29 mouse cellular contexts compared by ENCODE assay signal in genomic region chr4:34850156-34850555, GRCm38 (mm10). TPM values are rescaled to one million over a fixed set of nuclear protein-coding genes. Genes with fewer than 3 reads are reported as not detected.
A peak's percentile ranks its signal among the peaks of the same experiment; 100 is the strongest.
DNase-seq lines count a peak whose midpoint lies in the region; ATAC-seq and TF ChIP-seq lines count a peak whose summit lies in the region.
"Had no signal": no experiment of that assay in that cellular context is flagged by ENCODE, and none has a peak within 500 bp of the region (broad histone marks: within the 10 kb centered on the region; RNA-seq: fewer than 3 reads in every experiment).

No protein-coding gene starts in this region.

- no peak overlapping the region for H3K9ac ChIP-seq in kidney, embryonic 14.5 days (ENCODE audit: low read depth, low read length)
- H3K9ac ChIP-seq in liver, adult 2 months (ENCODE audit: low read depth, low read length), result no peak overlapping the region
- H3K9ac ChIP-seq: embryonic facial prominence, embryonic 12.5 days; forebrain, embryonic 13.5 days; forebrain, embryonic 15.5 days; forebrain, postnatal 0 days had no signal

- no peaks in the 10 kb centered on the region; the same call in 1 of the 2 replicates for H3K36me3 ChIP-seq in kidney, adult 2 months (ENCODE audit: control insufficient read depth, insufficient read depth, low read length)
- H3K36me3 ChIP-seq in kidney, embryonic 14.5 days (ENCODE audit: control insufficient read depth, insufficient read depth, low read length), result no peaks in the 10 kb centered on the region; the same call in 1 of the 2 replicates
- no peaks in the 10 kb centered on the region for H3K36me3 ChIP-seq in liver, adult 2 months (ENCODE audit: control insufficient read depth, insufficient read depth, low read length)

- no peaks in the 10 kb centered on the region for H3K27me3 ChIP-seq in kidney, adult 2 months (replicated peaks; ENCODE audit: control insufficient read depth, insufficient read depth, low read length)
- H3K27me3 ChIP-seq in kidney, embryonic 14.5 days (ENCODE audit: control insufficient read depth, insufficient read depth, low read length), result no peaks in the 10 kb centered on the region
- no peaks in the 10 kb centered on the region for H3K27me3 ChIP-seq in liver, adult 2 months (ENCODE audit: control insufficient read depth, insufficient read depth, low read length)
- H3K27me3 ChIP-seq: CH12.LX; embryonic facial prominence, embryonic 12.5 days; forebrain, embryonic 13.5 days; forebrain, embryonic 15.5 days; Patski had no signal

- H3K79me2 ChIP-seq in liver, adult 2 months (ENCODE audit: control insufficient read depth, insufficient read depth, low read length), result peaks cover 30% of the 10 kb centered on the region; the same call in 1 of the 2 replicates

- no peak overlapping the region for H3K27ac ChIP-seq in kidney, adult 2 months (ENCODE audit: insufficient read depth, low read depth, low read length)
- no peak overlapping the region for H3K27ac ChIP-seq in kidney, embryonic 14.5 days (ENCODE audit: low read depth, low read length)
- H3K27ac ChIP-seq in liver, adult 2 months (replicated peaks; ENCODE audit: insufficient read depth, low read depth, low read length), result no peak overlapping the region
- H3K27ac ChIP-seq: embryonic facial prominence, embryonic 10.5 days; embryonic facial prominence, embryonic 12.5 days; forebrain, embryonic 13.5 days; forebrain, embryonic 15.5 days had no signal

- ATAC-seq in kidney, embryonic 14.5 days (ENCODE audit: low FRiP score, low TSS enrichment), result no peak
- ATAC-seq in inflammation-experienced regulatory T-cells, adult 6 months, result no peak
- ATAC-seq: activated CD4-positive, CD25-positive, alpha-beta regulatory T cell, adult 4 months; CD4-positive, CD25-positive, alpha-beta regulatory T cell, adult 4 months; forebrain, embryonic 13.5 days; forebrain, embryonic 15.5 days; forebrain, postnatal 0 days; Patski had no signal

- no peak for TF ChIP-seq POLR2A in kidney, adult 2 months (IDR thresholded peaks at IDR 0.05; ENCODE audit: low read depth, low read length)
- TF ChIP-seq POLR2A in liver, adult 2 months (IDR thresholded peaks at IDR 0.05; ENCODE audit: extremely low read depth, insufficient read depth, low read length), result no peak

- 55% methylated on average over 2 of the region's 2 CpGs for WGBS in kidney, adult 2 months
- 74% methylated on average over 2 of the region's 2 CpGs for WGBS in kidney, embryonic 14.5 days
- 73% methylated on average over 2 of the region's 2 CpGs for WGBS in liver, adult 2 months

- TF ChIP-seq CTCF in kidney, adult 2 months (conservative IDR thresholded peaks at IDR 0.05; ENCODE audit: insufficient read depth, insufficient read length, low read depth, low read length), result no peak
- TF ChIP-seq CTCF in liver, adult 2 months (IDR thresholded peaks at IDR 0.05; ENCODE audit: low read depth, low read length), result no peak

- H3K4me3 ChIP-seq in kidney, adult 2 months (ENCODE audit: insufficient read depth, low read depth, low read length), result no peak overlapping the region
- H3K4me3 ChIP-seq in kidney, embryonic 14.5 days (ENCODE audit: low read length), result no peak overlapping the region
- H3K4me3 ChIP-seq in liver, adult 2 months (ENCODE audit: insufficient read depth, low read depth, low read length), result no peak overlapping the region
- H3K4me3 ChIP-seq: embryonic facial prominence, embryonic 10.5 days; embryonic facial prominence, embryonic 12.5 days; forebrain, embryonic 13.5 days; forebrain, embryonic 15.5 days had no signal

- H3K9me3 ChIP-seq in kidney, embryonic 14.5 days (ENCODE audit: control insufficient read depth, low read length), result no peaks in the 10 kb centered on the region
- H3K9me3 ChIP-seq: embryonic facial prominence, embryonic 12.5 days; forebrain, embryonic 13.5 days; forebrain, embryonic 15.5 days; G1E had no signal

- H3K4me2 ChIP-seq in kidney, embryonic 14.5 days (replicated peaks; ENCODE audit: low read depth, low read length), result no peak overlapping the region
- H3K4me2 ChIP-seq: embryonic facial prominence, embryonic 12.5 days; forebrain, embryonic 13.5 days; forebrain, embryonic 15.5 days had no signal

- H3K4me1 ChIP-seq in kidney, adult 2 months (ENCODE audit: control insufficient read depth, insufficient read depth, low read length), result no peaks in the 10 kb centered on the region
- no peaks in the 10 kb centered on the region for H3K4me1 ChIP-seq in kidney, embryonic 14.5 days (ENCODE audit: control insufficient read depth, insufficient read depth, low read length)
- H3K4me1 ChIP-seq in liver, adult 2 months (ENCODE audit: control insufficient read depth, insufficient read depth, low read length), result no peaks in the 10 kb centered on the region; the same call in 1 of the 2 replicates
- H3K4me1 ChIP-seq: embryonic facial prominence, embryonic 10.5 days; embryonic facial prominence, embryonic 12.5 days; forebrain, embryonic 13.5 days had no signal

- peak; percentile 47 for DNase-seq in kidney, adult 2 months
- peak; percentile 14 for DNase-seq in liver, adult 2 months (ENCODE audit: extremely low read depth, low read depth, low spot score)
- DNase-seq in liver (no peak), R1 (ENCODE audit: low read depth, low spot score) (peak; percentile 79)
- DNase-seq in urinary bladder, adult 2 months (ENCODE audit: low spot score), result no peak
- DNase-seq: adrenal gland, adult 8-10 months; adrenal gland, postnatal 14 days; adrenal gland, postnatal 36 days; B cell, adult 2 months; cerebellum, adult 11-12 months; cerebellum, adult 2 months; cerebellum, adult 9-10 months; cerebellum, postnatal 10 days; cerebellum, postnatal 25 days; forebrain, postnatal 0 days had no signal

RNA-seq across cellular contexts. Expression of gene Zfp292, which starts 32.6 kb away (rescaled TPM):
- 1.5 and 1.9 TPM in 2 replicates for polyA plus RNA-seq in kidney, adult 2 months (2012; rRNA removed)
- 19.5 and 26.8 TPM in 2 replicates for polyA plus RNA-seq in kidney, embryonic 14.5 days (2014; fragmentation: Nextera tagmentation; extraction: Ambion mirVana)
- total RNA-seq in liver, adult 2 months (2014; rRNA removed), result 11.5 and 11.8 TPM in 2 replicates
- polyA plus RNA-seq in liver, adult 2 months (2012; rRNA removed), result 0.87 and 1.0 TPM in 2 replicates
- polyA plus RNA-seq in inflammation-experienced regulatory T-cells, adult 6 months (2017; shearing (Covaris generic)), result 10 to 100 TPM; 14.8 to 28.0 (median 25.1) TPM
- polyA plus RNA-seq in urinary bladder, adult 2 months (2012; rRNA removed), result 5.8 and 7.9 TPM in 2 replicates

RNA-seq across cellular contexts. Expression of gene Cga, which starts 43.4 kb away (rescaled TPM):
- polyA plus RNA-seq in kidney, adult 2 months (2012; rRNA removed), result not detected in 2 replicates
- polyA plus RNA-seq in kidney, embryonic 14.5 days (2014; fragmentation: Nextera tagmentation; extraction: Ambion mirVana), result not detected in 2 replicates
- total RNA-seq in liver, adult 2 months (2014; rRNA removed), result 0.46 TPM in 1 of 2 replicates, not detected in the other
- 0.46 and 0.88 TPM in 2 replicates for polyA plus RNA-seq in liver, adult 2 months (2012; rRNA removed)
- polyA plus RNA-seq in inflammation-experienced regulatory T-cells, adult 6 months (2017; shearing (Covaris generic)), result not detected
- polyA plus RNA-seq in urinary bladder, adult 2 months (2012; rRNA removed), result not detected in 2 replicates
- total RNA-seq: adrenal gland, adult 18-20 months; adrenal gland, adult 8-10 months; adrenal gland, postnatal 14 days; adrenal gland, postnatal 36 days; CH12.LX; forebrain, postnatal 0 days; G1E had no signal
- polyA plus RNA-seq: activated CD4-positive, CD25-positive, alpha-beta regulatory T cell, adult 4 months; CD4-positive, CD25-positive, alpha-beta regulatory T cell, adult 4 months; cerebellum, adult 2 months; cortical plate, adult 2 months; forebrain, embryonic 11.5 days; forebrain, embryonic 13.5 days; forebrain, embryonic 15.5 days; forebrain, postnatal 0 days; G1E; Patski had no signal

Comparison
In these comparisons a context has a peak if more than half of its experiments do, and no peak if none do; other contexts are left out.
1. DNase-seq: peak in kidney, adult 2 months (single experiment), liver, adult 2 months (single experiment) and R1 (single experiment); none in liver (single experiment) and urinary bladder, adult 2 months (single experiment).